Mouse (Mus musculus) E14TG2a.4 (cell line): ENCODE data around the gene Stam2.
A peak's percentile ranks its signal among the peaks of the same experiment; 100 is the strongest.

Experiments
- H3K27me3 ChIP-seq: 2 replicates; pipeline ENCODE4 v1.6.1; 2014; ENCODE audit warnings: low read length, control low read depth; ENCODE audit not compliant: insufficient read depth
- H3K36me3 ChIP-seq: 2 replicates; pipeline ENCODE4 v1.6.1; 2014; ENCODE audit warnings: low read length, control low read depth; ENCODE audit not compliant: insufficient read depth
- H3K4me1 ChIP-seq: replicated peaks from 2 replicates; pipeline ENCODE4 v1.6.1; 2014; ENCODE audit warnings: low read depth, low read length, control low read depth
- H3K4me3 ChIP-seq: replicated peaks from 2 replicates; pipeline ENCODE4 v1.5.1; 2014; ENCODE audit warnings: mild to moderate bottlenecking, low read length
- H3K9me3 ChIP-seq: 2 replicates; pipeline ENCODE4 v1.6.1; 2014; ENCODE audit warnings: low read length, control low read depth
- CTCF ChIP-seq: conservative IDR thresholded peaks from 2 replicates; pipeline ENCODE4 v1.5.1; 2014; ENCODE audit warnings: low read length
- NANOG ChIP-seq: IDR thresholded peaks from 2 replicates; pipeline ENCODE4 v1.6.1; 2014; ENCODE audit warnings: borderline replicate concordance, low read length, mixed read lengths
- POU5F1 ChIP-seq: IDR thresholded peaks from 2 replicates; pipeline ENCODE4 v1.6.1; 2014; ENCODE audit warnings: low read length, borderline replicate concordance

The Stam2 gene

DNA sequence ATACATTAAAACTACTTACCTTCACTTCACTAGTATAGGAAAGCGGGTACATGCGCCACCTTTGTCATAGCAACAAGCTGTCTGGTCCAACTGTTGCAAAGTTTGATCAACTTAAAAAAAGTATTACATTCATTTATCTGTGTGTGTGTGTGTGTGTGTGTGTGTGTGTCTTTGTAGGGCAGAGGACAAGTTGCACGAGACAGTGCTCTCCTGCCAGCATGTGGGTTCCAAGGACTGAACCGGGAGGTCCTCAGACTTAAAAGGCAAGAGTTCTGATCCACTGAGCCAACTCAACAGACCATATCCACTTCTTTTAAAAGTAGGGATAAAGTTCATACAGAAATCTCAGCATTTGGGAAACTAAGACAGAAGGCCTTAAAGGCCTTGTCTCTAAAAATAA lies 28.0 kb downstream of the Stam2 start:
- H3K36me3 ChIP-seq = peaks cover 64% of the 10 kb centered on the region
- no peaks in the 10 kb centered on the region for H3K9me3 ChIP-seq
- no peak overlapping the region for H3K4me3 ChIP-seq
- peaks cover 5% of the 10 kb centered on the region; the same call in 1 of the 2 replicates for H3K4me1 ChIP-seq
- no peaks in the 10 kb centered on the region for H3K27me3 ChIP-seq
- TF ChIP-seq CTCF (no peak), NANOG (no peak)

DNA sequence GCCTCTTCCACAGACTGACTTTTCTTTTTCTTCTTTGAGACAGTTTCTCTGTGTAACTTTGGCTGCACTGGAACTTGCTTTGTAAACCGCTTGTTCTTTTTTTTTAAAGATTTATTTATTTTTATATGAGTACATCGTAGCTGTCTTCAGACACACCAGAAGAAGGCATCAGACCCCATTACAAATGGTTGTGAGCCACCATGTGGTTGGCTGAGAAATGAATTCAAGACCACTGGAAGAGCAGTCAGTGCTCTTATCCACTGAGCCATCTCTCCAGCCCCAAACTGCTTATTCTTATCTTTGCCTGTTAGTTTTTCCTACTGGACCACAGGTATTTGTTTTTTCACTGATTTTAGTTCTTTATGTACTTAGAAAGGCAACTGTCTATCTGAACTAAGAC lies 31.3 kb downstream of the Stam2 start:
- peaks cover 5% of the 10 kb centered on the region; the same call in 1 of the 2 replicates for H3K4me1 ChIP-seq
- peaks cover 79% of the 10 kb centered on the region for H3K36me3 ChIP-seq
- H3K4me3 ChIP-seq = no peak overlapping the region
- H3K27me3 ChIP-seq = no peaks in the 10 kb centered on the region
- H3K9me3 ChIP-seq = no peaks in the 10 kb centered on the region
- TF ChIP-seq POU5F1 (no peak), NANOG (no peak), CTCF (no peak)

DNA sequence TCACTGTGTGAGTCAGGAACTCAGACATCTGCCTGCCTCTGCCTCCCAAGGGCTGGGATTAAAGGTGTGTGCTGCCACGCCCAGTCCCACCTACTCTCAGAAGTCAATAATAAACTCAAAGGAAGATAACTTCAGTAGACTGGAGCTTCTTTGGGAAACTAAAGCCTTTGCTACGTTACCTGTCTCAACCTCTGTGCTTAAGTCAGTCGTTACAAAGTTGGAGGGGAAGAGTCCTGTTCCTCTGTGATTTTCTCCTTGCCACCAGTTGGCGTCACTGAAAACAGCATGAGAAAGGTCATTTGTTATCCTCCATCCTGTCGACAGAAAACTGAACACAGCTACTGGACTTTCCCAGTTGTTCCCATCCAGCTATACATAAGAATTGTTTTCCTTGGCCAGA lies 32.7 kb downstream of the Stam2 start:
- no peaks in the 10 kb centered on the region for H3K9me3 ChIP-seq
- H3K27me3 ChIP-seq = no peaks in the 10 kb centered on the region
- H3K4me1 ChIP-seq = peaks cover 5% of the 10 kb centered on the region; the same call in 1 of the 2 replicates
- H3K4me3 ChIP-seq = no peak overlapping the region
- TF ChIP-seq POU5F1 = no peak
- no peak for TF ChIP-seq NANOG
- no peak for TF ChIP-seq CTCF
- H3K36me3 ChIP-seq = peaks cover 79% of the 10 kb centered on the region

DNA sequence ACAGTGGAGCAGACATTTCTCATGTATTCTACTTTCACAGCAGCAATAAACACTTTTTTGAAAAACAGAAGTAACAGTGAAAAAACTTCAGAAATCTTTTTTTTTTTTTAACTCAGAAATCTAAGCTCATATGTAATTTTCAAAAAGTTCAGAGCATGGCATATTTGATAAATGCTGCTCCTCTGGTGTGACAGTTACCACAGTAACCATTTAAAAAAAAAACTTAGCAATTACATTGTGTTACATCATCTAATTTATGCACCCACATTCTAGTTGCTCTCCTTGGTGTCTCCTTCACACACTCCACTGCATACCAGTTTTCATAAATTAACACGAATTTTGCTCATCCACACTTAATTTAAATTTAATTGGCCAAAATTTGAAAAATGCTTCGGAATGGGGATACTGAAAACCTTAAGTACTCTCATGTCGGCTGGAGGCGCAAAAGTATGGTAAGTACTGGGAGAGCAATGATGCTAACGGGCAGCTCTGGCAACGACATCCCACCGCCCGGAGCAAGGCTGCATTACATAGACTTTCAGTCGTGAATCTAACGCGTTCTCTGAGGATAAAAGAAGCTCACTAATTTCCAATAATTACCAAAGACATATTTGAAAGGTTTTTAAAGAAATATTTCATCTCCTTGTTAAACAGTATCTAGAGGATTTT lies 40.6 kb downstream of the Stam2 start:
- Histone ChIP-seq H3K9me3 (no peaks in the 10 kb centered on the region), H3K4me3 (no peak overlapping the region), H3K4me1 (peaks cover 11% of the 10 kb centered on the region), H3K27me3 (no peaks in the 10 kb centered on the region), H3K36me3 (peaks cover 53% of the 10 kb centered on the region)
- TF ChIP-seq NANOG = no peak
- no peak for TF ChIP-seq CTCF
- TF ChIP-seq POU5F1 = no peak

DNA sequence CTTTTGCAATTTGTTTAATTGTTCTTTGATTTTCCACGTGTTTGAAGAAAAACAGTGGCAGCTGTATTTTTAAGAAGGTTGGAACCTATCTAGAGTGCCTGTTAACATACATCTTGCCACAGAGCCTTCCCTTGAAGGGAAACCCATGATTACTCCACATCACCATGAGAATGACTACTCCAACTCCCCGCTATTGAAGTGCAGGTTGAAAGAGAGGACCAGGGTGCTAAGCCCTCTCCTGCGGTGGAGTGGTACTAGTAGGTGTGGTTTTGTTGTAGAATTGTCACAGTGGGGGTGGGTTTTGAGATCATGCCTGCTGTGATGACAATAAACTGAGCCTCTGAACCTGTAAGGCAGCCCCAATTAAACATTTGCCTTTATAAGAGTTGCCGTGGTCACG lies 41.7 kb downstream of the Stam2 start:
- H3K27me3 ChIP-seq = no peaks in the 10 kb centered on the region
- TF ChIP-seq NANOG (peak; percentile 78; the same call in 1 of the 2 replicates), CTCF (no peak)
- no peaks in the 10 kb centered on the region for H3K9me3 ChIP-seq
- H3K36me3 ChIP-seq = peaks cover 46% of the 10 kb centered on the region
- peaks cover 11% of the 10 kb centered on the region for H3K4me1 ChIP-seq
- no peak overlapping the region for H3K4me3 ChIP-seq

DNA sequence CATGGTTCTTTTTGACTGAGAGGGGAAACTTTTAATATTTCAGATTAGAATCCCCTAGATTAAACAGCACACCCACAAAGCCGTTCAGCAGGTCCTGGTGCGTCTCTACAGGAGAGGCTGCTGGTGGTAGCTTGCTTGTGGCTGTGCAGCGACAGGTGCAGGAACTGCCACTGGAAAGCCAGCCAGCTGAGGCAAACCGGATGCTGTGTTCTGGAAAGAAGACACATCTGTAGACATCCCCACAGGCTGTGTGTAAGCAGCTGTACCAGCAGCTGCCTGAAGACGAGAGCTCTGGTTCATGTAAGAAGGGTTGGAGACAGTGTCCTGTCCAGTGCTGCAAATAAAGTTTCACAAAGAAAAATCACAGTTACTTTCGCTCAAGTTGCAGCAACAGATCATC lies 47.5 kb downstream of the Stam2 start:
- H3K9me3 ChIP-seq = no peaks in the 10 kb centered on the region
- H3K36me3 ChIP-seq = peaks cover 27% of the 10 kb centered on the region
- no peak for TF ChIP-seq POU5F1
- TF ChIP-seq NANOG = no peak
- TF ChIP-seq CTCF = no peak
- no peaks in the 10 kb centered on the region for H3K4me1 ChIP-seq
- no peaks in the 10 kb centered on the region for H3K27me3 ChIP-seq
- no peak overlapping the region for H3K4me3 ChIP-seq

DNA sequence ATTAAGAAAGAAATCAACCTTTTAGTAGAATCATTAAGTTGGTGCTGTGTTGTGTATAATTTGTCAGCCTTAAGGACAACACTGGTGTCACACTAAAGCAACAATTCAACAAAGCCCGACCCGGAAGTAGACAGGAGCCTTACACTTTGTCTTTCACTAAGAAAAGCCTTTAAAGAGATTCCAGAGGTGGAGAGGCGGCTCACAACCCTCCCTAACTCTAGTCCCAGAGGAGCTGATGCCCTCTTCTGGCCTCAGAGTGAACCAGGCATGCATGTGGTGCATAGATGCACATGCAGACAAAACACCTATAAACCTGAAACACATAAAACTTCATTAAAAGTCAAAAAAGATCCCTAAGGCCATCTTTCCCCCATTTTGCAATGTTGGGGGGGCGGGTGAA lies 50.3 kb downstream of the Stam2 start:
- Histone ChIP-seq H3K27me3 (no peaks in the 10 kb centered on the region), H3K9me3 (no peaks in the 10 kb centered on the region), H3K4me1 (no peaks in the 10 kb centered on the region), H3K4me3 (no peak overlapping the region), H3K36me3 (peaks cover 23% of the 10 kb centered on the region)
- TF ChIP-seq POU5F1 = no peak
- no peak for TF ChIP-seq NANOG
- TF ChIP-seq CTCF = no peak

DNA sequence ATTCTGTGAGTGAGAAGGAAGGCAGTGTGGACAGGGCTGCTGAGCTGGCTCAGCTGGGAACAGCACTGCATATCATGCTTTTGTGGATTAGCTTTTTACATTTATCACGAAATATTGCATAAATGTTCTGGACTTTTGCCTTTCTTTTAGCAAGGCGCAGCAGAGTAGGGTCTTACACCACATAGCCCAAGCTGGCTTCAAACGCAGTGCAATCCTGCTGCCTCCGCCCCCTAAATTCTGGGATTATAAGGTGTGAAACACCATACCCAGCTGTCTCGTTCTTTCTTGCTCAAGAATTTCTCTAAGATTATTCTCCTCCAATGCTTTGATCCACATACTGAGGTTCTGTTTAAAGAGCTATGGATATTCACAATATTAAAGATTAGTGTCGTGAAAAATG lies 55.5 kb downstream of the Stam2 start:
- H3K27me3 ChIP-seq = no peaks in the 10 kb centered on the region
- H3K36me3 ChIP-seq = no peaks in the 10 kb centered on the region
- no peaks in the 10 kb centered on the region for H3K4me1 ChIP-seq
- no peak overlapping the region for H3K4me3 ChIP-seq
- no peaks in the 10 kb centered on the region for H3K9me3 ChIP-seq
- no peak for TF ChIP-seq POU5F1
- TF ChIP-seq CTCF = no peak
- TF ChIP-seq NANOG = no peak

DNA sequence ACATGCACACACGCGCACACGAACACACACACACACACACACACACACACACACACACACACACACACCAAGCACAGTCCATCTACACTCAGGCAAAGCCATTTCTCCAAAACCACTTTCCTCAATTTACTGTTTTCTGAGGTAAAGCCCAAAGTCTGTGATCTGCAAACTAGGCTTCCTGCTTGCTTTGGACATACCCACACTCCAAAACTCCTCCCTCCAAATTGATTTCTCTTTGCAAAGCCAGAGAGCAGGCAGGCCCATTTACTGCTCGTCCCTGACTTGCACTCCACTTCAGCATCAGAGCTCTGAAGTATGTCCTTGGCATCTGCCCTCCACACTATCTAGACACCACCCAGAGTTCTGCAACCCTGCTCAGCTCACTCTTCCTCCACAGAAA lies 64.5 kb downstream of the Stam2 start:
- H3K9me3 ChIP-seq = no peaks in the 10 kb centered on the region
- peaks cover 17% of the 10 kb centered on the region for H3K4me1 ChIP-seq
- no peak overlapping the region for H3K4me3 ChIP-seq
- H3K36me3 ChIP-seq = no peaks in the 10 kb centered on the region
- H3K27me3 ChIP-seq = peaks cover 54% of the 10 kb centered on the region
- TF ChIP-seq CTCF (no peak), POU5F1 (no peak), NANOG (no peak)
